Mouse (Mus musculus): ENCODE measurements around the gene Adgrl2. TPM values are rescaled to one million over a fixed set of nuclear protein-coding genes. Genes with fewer than 3 reads are reported as not detected.

Adgrl2 gene
- polyA plus RNA-seq, 1 experiment, result 7.6 TPM

DNA sequence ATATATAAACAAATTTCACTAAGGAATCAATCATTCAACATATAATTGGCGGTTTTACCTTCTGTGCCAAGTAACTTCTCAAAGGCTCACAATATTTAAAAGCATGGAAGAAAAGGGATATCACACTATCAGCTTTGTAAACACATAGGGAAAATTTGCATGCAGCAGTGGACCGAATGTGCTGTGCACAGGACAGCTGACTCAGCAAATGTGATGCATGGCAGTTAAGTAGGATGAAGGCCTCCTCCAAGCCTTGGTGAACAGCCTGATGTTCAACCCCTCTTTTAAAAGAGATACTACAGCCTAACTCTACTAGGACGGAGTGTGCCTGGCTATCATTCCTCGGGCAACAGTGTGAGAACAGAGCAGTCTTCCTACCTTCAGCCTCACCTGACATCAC is 105.2 kb downstream of the Adgrl2 start:
- WGBS, result 89% methylated on average over 4 of the region's 4 CpGs
- Histone ChIP-seq H3K36me3 (ENCODE audit: control insufficient read depth, insufficient read depth, low read length) (no peaks in the 10 kb centered on the region), H3K4me1 (replicated peaks; ENCODE audit: control insufficient read depth, insufficient read depth, low read length) (0 out of 2 replicates have a peak, but pooled peaks cover 3% of the 10 kb centered on the region), H3K27ac (ENCODE audit: control insufficient read depth, insufficient read depth, low read length) (no peak overlapping the region), H3K4me3 (ENCODE audit: control insufficient read depth, insufficient read depth, low read length) (no peak overlapping the region), H3K27me3 (ENCODE audit: control insufficient read depth, insufficient read depth, low read length) (no peaks in the 10 kb centered on the region)
- no peak for DNase-seq
- TF ChIP-seq CTCF (IDR thresholded peaks at IDR 0.05; ENCODE audit: borderline replicate concordance, control insufficient read depth, extremely low read depth, insufficient read depth, low read length, poor library complexity) (no peak), POLR2A (IDR thresholded peaks at IDR 0.05; ENCODE audit: control insufficient read depth, extremely low read depth, insufficient read depth, low read length, poor library complexity) (no peak)

DNA sequence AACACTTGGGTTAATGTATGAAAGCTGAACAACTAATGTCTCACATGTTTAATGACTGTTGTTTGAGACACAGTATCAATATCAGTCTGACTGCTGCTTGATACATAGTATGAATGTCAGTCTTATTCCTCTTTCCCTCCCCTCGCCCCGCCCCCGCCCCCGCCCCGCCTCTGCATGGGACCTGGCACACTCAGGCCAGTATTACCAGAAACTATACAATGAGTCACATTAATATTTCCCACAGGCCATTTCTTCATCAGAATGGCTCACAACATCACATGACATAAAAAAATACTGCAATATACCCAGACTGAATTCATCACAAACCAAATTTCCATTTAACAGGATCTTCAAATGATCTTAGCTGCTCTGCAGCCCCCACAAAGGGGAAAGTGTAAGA is 108.9 kb downstream of the Adgrl2 start:
- Histone ChIP-seq H3K27ac (ENCODE audit: control insufficient read depth, insufficient read depth, low read length) (no peak overlapping the region), H3K36me3 (ENCODE audit: control insufficient read depth, insufficient read depth, low read length) (no peaks in the 10 kb centered on the region), H3K4me1 (replicated peaks; ENCODE audit: control insufficient read depth, insufficient read depth, low read length) (no peaks in the 10 kb centered on the region), H3K27me3 (ENCODE audit: control insufficient read depth, insufficient read depth, low read length) (no peaks in the 10 kb centered on the region), H3K4me3 (ENCODE audit: control insufficient read depth, insufficient read depth, low read length) (no peak overlapping the region)
- no peak for DNase-seq
- 89% methylated on average over 5 of the region's 5 CpGs for WGBS
- TF ChIP-seq POLR2A (IDR thresholded peaks at IDR 0.05; ENCODE audit: control insufficient read depth, extremely low read depth, insufficient read depth, low read length, poor library complexity) (no peak), CTCF (IDR thresholded peaks at IDR 0.05; ENCODE audit: borderline replicate concordance, control insufficient read depth, extremely low read depth, insufficient read depth, low read length, poor library complexity) (no peak)

DNA sequence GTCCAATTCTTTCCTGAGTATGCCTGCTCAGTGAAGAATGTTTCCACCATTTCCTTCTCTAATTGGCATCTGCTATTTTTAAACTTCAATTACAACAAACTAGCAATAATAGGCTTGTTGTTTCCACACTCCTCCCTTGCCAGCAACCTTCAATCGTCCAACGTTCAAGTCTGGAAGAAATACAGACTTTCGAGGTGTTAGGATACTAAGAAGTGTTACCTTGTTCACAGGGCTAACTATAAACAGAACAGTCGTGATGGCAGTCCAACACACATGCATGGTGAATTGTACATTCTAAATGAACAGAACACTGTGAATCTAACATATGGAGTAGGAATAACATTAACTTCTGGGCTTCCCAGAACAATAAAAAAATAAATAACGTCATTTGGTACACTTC is 117.8 kb downstream of the Adgrl2 start:
- Histone ChIP-seq H3K4me3 (ENCODE audit: control insufficient read depth, insufficient read depth, low read length) (no peak overlapping the region), H3K27me3 (ENCODE audit: control insufficient read depth, insufficient read depth, low read length) (no peaks in the 10 kb centered on the region), H3K36me3 (ENCODE audit: control insufficient read depth, insufficient read depth, low read length) (no peaks in the 10 kb centered on the region), H3K27ac (ENCODE audit: control insufficient read depth, insufficient read depth, low read length) (no peak overlapping the region), H3K4me1 (replicated peaks; ENCODE audit: control insufficient read depth, insufficient read depth, low read length) (peaks cover 4% of the 10 kb centered on the region)
- 90% methylated on average over 5 of the region's 5 CpGs for WGBS
- no peak for DNase-seq
- no peak for TF ChIP-seq POLR2A (IDR thresholded peaks at IDR 0.05; ENCODE audit: control insufficient read depth, extremely low read depth, insufficient read depth, low read length, poor library complexity)
- TF ChIP-seq CTCF (IDR thresholded peaks at IDR 0.05; ENCODE audit: borderline replicate concordance, control insufficient read depth, extremely low read depth, insufficient read depth, low read length, poor library complexity), result no peak

DNA sequence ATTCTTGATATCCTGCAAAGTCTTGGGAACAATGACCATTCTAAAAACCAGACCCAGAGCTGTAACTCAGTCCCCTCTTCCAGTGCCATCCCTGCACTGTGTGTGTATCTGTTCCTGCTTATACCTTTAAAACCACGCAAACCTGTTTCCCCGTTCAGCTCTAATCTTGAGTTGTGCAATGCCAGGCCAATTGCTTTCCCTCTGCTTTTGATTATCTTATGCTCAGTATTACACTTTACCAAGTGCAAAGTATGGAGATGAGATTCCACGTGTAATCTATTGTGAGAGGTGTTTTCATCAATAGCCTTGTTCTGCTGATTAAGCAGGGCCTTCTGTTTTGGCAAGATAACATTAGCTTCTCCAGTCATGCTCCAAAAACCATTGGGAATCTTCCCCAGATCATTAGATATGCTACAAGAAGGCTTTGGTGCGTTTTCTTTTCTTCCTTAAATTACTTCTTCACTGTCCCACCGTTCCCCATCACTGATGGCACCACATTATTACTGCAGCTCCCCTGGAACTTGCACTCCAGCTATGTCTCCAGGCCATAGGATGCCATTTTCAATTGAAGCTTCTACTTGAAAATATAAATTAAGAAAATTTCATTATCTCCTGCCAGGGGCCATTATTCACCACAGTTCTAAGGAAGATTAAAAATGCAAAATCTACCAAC is 118.4 kb downstream of the Adgrl2 start:
- no peak for DNase-seq
- peaks cover 8% of the 10 kb centered on the region for H3K4me1 ChIP-seq (replicated peaks; ENCODE audit: control insufficient read depth, insufficient read depth, low read length)
- TF ChIP-seq POLR2A (IDR thresholded peaks at IDR 0.05; ENCODE audit: control insufficient read depth, extremely low read depth, insufficient read depth, low read length, poor library complexity) (no peak), CTCF (IDR thresholded peaks at IDR 0.05; ENCODE audit: borderline replicate concordance, control insufficient read depth, extremely low read depth, insufficient read depth, low read length, poor library complexity) (no peak)
- no peaks in the 10 kb centered on the region for H3K36me3 ChIP-seq (ENCODE audit: control insufficient read depth, insufficient read depth, low read length)
- no peak overlapping the region for H3K4me3 ChIP-seq (ENCODE audit: control insufficient read depth, insufficient read depth, low read length)
- WGBS, result 93% methylated on average over 5 of the region's 5 CpGs
- H3K27ac ChIP-seq (ENCODE audit: control insufficient read depth, insufficient read depth, low read length), result no peak overlapping the region
- no peaks in the 10 kb centered on the region for H3K27me3 ChIP-seq (ENCODE audit: control insufficient read depth, insufficient read depth, low read length)

DNA sequence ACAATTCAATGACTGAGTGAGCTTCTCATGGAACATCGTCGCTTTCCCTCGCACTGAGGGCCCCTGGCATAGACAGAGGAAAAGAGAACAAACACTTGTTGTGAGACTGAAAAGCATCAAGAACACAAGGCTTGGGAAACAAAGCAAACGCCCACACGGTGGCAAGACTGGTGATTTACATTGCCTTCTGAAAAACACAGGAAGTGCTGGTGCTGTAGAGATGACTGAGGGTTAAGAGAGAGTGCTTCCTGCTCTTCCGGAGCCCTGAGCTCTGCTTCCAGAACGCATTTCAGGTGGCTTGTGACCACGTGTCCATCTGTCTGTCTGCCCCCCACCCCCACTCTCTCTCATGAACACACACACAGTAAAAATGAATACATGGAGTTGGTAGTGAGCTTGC is 122.7 kb downstream of the Adgrl2 start:
- peak overlapping the region; percentile 44 for H3K27ac ChIP-seq (ENCODE audit: control insufficient read depth, insufficient read depth, low read length)
- no peaks in the 10 kb centered on the region for H3K27me3 ChIP-seq (ENCODE audit: control insufficient read depth, insufficient read depth, low read length)
- H3K4me3 ChIP-seq (ENCODE audit: control insufficient read depth, insufficient read depth, low read length), result no peak overlapping the region
- H3K36me3 ChIP-seq (ENCODE audit: control insufficient read depth, insufficient read depth, low read length), result no peaks in the 10 kb centered on the region
- TF ChIP-seq POLR2A (IDR thresholded peaks at IDR 0.05; ENCODE audit: control insufficient read depth, extremely low read depth, insufficient read depth, low read length, poor library complexity), result no peak
- DNase-seq, result peak; percentile 10
- 14% methylated on average over 8 of the region's 8 CpGs for WGBS
- H3K4me1 ChIP-seq (replicated peaks; ENCODE audit: control insufficient read depth, insufficient read depth, low read length), result peaks cover 8% of the 10 kb centered on the region

DNA sequence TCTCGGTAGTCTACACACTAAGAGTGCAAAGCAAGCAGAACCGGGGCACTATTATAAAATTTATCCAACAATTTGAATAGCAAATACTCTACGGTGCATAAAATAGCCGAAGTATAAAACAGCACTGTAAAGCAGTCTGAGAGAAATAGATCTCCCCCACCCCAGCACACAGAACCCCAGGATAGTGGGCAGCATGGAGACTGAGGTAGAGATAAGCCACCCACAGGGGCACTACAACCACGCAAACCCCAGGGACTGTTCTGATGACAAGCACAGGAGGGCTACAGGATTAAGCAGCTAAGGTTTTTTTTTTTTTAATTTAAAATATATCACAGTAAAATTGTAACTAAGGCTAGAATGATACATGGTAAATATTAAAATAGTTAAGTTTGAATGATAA is 123.7 kb downstream of the Adgrl2 start:
- no peak for DNase-seq

DNA sequence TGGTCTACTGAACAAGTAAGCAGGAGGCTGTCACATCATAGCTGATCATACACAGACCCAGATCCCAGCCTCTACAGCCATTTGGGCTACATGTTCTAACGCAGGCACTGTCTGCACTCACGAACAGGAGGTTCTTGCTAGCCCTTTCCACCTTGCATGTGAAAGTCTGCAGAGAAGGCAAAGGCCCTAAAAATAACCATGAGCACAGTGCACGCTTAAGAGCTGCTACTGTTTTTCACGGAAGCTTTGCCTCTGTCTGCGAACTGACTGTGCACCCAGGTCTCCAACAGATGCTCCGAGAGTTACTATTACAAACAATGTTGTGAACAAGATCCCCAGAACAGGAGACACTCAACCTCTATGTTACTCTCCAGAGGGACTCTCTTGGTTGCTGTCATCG is 124.3 kb downstream of the Adgrl2 start:
- TF ChIP-seq CTCF (IDR thresholded peaks at IDR 0.05; ENCODE audit: borderline replicate concordance, control insufficient read depth, extremely low read depth, insufficient read depth, low read length, poor library complexity), result no peak
- no peak for TF ChIP-seq POLR2A (IDR thresholded peaks at IDR 0.05; ENCODE audit: control insufficient read depth, extremely low read depth, insufficient read depth, low read length, poor library complexity)
- Histone ChIP-seq H3K27ac (ENCODE audit: control insufficient read depth, insufficient read depth, low read length) (no peak overlapping the region), H3K4me3 (ENCODE audit: control insufficient read depth, insufficient read depth, low read length) (no peak overlapping the region), H3K36me3 (ENCODE audit: control insufficient read depth, insufficient read depth, low read length) (no peaks in the 10 kb centered on the region), H3K4me1 (replicated peaks; ENCODE audit: control insufficient read depth, insufficient read depth, low read length) (peaks cover 8% of the 10 kb centered on the region), H3K27me3 (ENCODE audit: control insufficient read depth, insufficient read depth, low read length) (no peaks in the 10 kb centered on the region)
- 94% methylated on average over 7 of the region's 7 CpGs for WGBS
- DNase-seq, result no peak

More for the DNA sequence above, 123.7 kb downstream of the Adgrl2 start:
- no peak for TF ChIP-seq POLR2A (IDR thresholded peaks at IDR 0.05; ENCODE audit: control insufficient read depth, extremely low read depth, insufficient read depth, low read length, poor library complexity)
- TF ChIP-seq CTCF (IDR thresholded peaks at IDR 0.05; ENCODE audit: borderline replicate concordance, control insufficient read depth, extremely low read depth, insufficient read depth, low read length, poor library complexity), result no peak
- Histone ChIP-seq H3K36me3 (ENCODE audit: control insufficient read depth, insufficient read depth, low read length) (no peaks in the 10 kb centered on the region), H3K4me1 (replicated peaks; ENCODE audit: control insufficient read depth, insufficient read depth, low read length) (peaks cover 8% of the 10 kb centered on the region), H3K4me3 (ENCODE audit: control insufficient read depth, insufficient read depth, low read length) (no peak overlapping the region), H3K27me3 (ENCODE audit: control insufficient read depth, insufficient read depth, low read length) (no peaks in the 10 kb centered on the region), H3K27ac (ENCODE audit: control insufficient read depth, insufficient read depth, low read length) (no peak overlapping the region)
- WGBS, result 89% methylated on average over 5 of the region's 5 CpGs

Measured in thymus, adult 2 months (tissue).